ENCODE assay signal across 8 mouse cellular contexts in genomic region chr4:40757157-40757779, GRCm38 (mm10). TPM values are rescaled to one million over a fixed set of nuclear protein-coding genes. Genes with fewer than 3 reads are reported as not detected.
A peak's percentile ranks its signal among the peaks of the same experiment; 100 is the strongest.
DNase-seq lines count a peak whose midpoint lies in the region; ATAC-seq and TF ChIP-seq lines count a peak whose summit lies in the region.

No protein-coding gene starts in this region.

- in situ Hi-C loops in Patski (cut with MboI; ENCODE audit: low pct_unique_long_range_greater_than_20kb): no loop called here

- no peak for DNase-seq in layer of hippocampus, adult 2 months (ENCODE audit: low spot score in 2 of 2)
- no peak for DNase-seq in layer of hippocampus, postnatal 25 days (ENCODE audit: extremely low spot score in 1 of 2, low spot score in 1 of 2)
- no peak for DNase-seq in Patski (ENCODE audit: low read depth, low spot score)
- DNase-seq in liver, adult 2 months (ENCODE audit: extremely low read depth, low read depth, low spot score): peak; percentile 85
- peak; percentile 56 for DNase-seq in splenic B cell, adult 2 months (ENCODE audit: low read depth, low spot score)
- DNase-seq in layer of hippocampus, postnatal 14 days (ENCODE audit: low spot score in 2 of 2): no peak
- DNase-seq in adrenal gland, postnatal 25 days: no peak

- 1% methylated on average over 31 of the region's 39 CpGs for WGBS in forebrain, embryonic 12.5 days
- WGBS in liver, adult 2 months: under 1% methylated on average over 39 of the region's 39 CpGs

- H3K79me2 ChIP-seq in liver, adult 2 months (ENCODE audit: control insufficient read depth, insufficient read depth, low read length): no peaks in the 10 kb centered on the region; the same call in 1 of the 2 replicates

- H3K27ac ChIP-seq in layer of hippocampus, adult 2 months: peak overlapping the region; percentile 86
- H3K27ac ChIP-seq in forebrain, embryonic 12.5 days: peak overlapping the region; percentile 46; the same call in 1 of the 2 replicates
- H3K27ac ChIP-seq in liver, adult 2 months (replicated peaks; ENCODE audit: insufficient read depth, low read depth, low read length): peak overlapping the region; percentile 80

- peak overlapping the region; percentile 86 for H3K9ac ChIP-seq in forebrain, embryonic 12.5 days
- peak overlapping the region; percentile 97 for H3K9ac ChIP-seq in liver, adult 2 months (ENCODE audit: low read depth, low read length)

- ATAC-seq in Patski: peak; percentile 41
- peak; percentile 74 for ATAC-seq in forebrain, embryonic 12.5 days (ENCODE audit: low FRiP score)

- H3K27me3 ChIP-seq in Patski: peaks cover 3% of the 10 kb centered on the region
- peaks cover 17% of the 10 kb centered on the region for H3K27me3 ChIP-seq in forebrain, embryonic 12.5 days
- H3K27me3 ChIP-seq in liver, adult 2 months (ENCODE audit: control insufficient read depth, insufficient read depth, low read length): no peaks in the 10 kb centered on the region
- H3K27me3 ChIP-seq in splenic B cell, adult 2 months (ENCODE audit: control insufficient read depth, insufficient read depth, low read length, poor library complexity, severe bottlenecking): no peaks in the 10 kb centered on the region

- peaks cover 35% of the 10 kb centered on the region for H3K36me3 ChIP-seq in forebrain, embryonic 12.5 days (replicated peaks)
- peaks cover 27% of the 10 kb centered on the region for H3K36me3 ChIP-seq in liver, adult 2 months (ENCODE audit: control insufficient read depth, insufficient read depth, low read length)
- H3K36me3 ChIP-seq in splenic B cell, adult 2 months (ENCODE audit: control insufficient read depth, insufficient read depth, low read length, poor library complexity, severe bottlenecking): peaks cover 18% of the 10 kb centered on the region

- H3K9me3 ChIP-seq in forebrain, embryonic 12.5 days: no peaks in the 10 kb centered on the region

- H3K4me2 ChIP-seq in forebrain, embryonic 12.5 days: peak overlapping the region; percentile 79

- POLR2A ChIA-PET in Patski (lab: Charles Lee): no interaction called here

- no peak for TF ChIP-seq POLR2A in liver, adult 2 months (IDR thresholded peaks at IDR 0.05; ENCODE audit: extremely low read depth, insufficient read depth, low read length)

- H3K4me3 ChIP-seq in layer of hippocampus, adult 2 months: peak overlapping the region; percentile 75
- peak overlapping the region; percentile 97 for H3K4me3 ChIP-seq in forebrain, embryonic 12.5 days (replicated peaks)
- peak overlapping the region; percentile 96 for H3K4me3 ChIP-seq in liver, adult 2 months (ENCODE audit: insufficient read depth, low read depth, low read length)

- H3K4me1 ChIP-seq in forebrain, embryonic 12.5 days: peaks cover 6% of the 10 kb centered on the region
- no peaks in the 10 kb centered on the region for H3K4me1 ChIP-seq in liver, adult 2 months (ENCODE audit: control insufficient read depth, insufficient read depth, low read length)

- CTCF ChIA-PET in Patski (lab: Charles Lee): interaction anchor here (0.8 to 1.4 kb wide), 2 partner anchors 15 to 28 kb away, joined by 3 read pairs; no protein-coding TSS in a partner anchor

- no peak for TF ChIP-seq CTCF in layer of hippocampus, adult 2 months (conservative IDR thresholded peaks at IDR 0.05)
- no peak for TF ChIP-seq CTCF in Patski (IDR thresholded peaks at IDR 0.05)
- TF ChIP-seq CTCF in liver, adult 2 months (IDR thresholded peaks at IDR 0.05; ENCODE audit: low read depth, low read length): no peak

RNA-seq across cellular contexts. Expression of gene Smu1, which starts 0.5 kb away (rescaled TPM):
- total RNA-seq in layer of hippocampus, adult 2 months (2021): 10 to 100 TPM; 51.4 to 52.3 TPM
- total RNA-seq in layer of hippocampus, postnatal 25 days (2021): 10 to 100 TPM; 45.3 to 52.6 TPM
- 56.5 TPM for polyA plus RNA-seq in Patski (2021)
- 155 and 157 TPM in 2 replicates for polyA plus RNA-seq in forebrain, embryonic 12.5 days (2016; fragmentation: Nextera tagmentation; extraction: Ambion mirVana)
- total RNA-seq in liver, adult 2 months (2014; rRNA removed): 53.0 and 58.3 TPM in 2 replicates
- 16.2 TPM in 2 replicates for polyA plus RNA-seq in liver, adult 2 months (2012; rRNA removed)
- total RNA-seq in layer of hippocampus, postnatal 14 days (2021): 10 to 100 TPM; 42.4 to 44.2 TPM
- total RNA-seq in adrenal gland, postnatal 25 days (2021): 58.9 and 66.4 TPM in 2 replicates

RNA-seq across cellular contexts. Expression of gene Dnaja1, which starts 35.3 kb away (rescaled TPM):
- 100 to 1,000 TPM; 282 to 312 TPM for total RNA-seq in layer of hippocampus, adult 2 months (2021)
- 100 to 1,000 TPM; 314 to 349 TPM for total RNA-seq in layer of hippocampus, postnatal 25 days (2021)
- 162 TPM for polyA plus RNA-seq in Patski (2021)
- 669 and 704 TPM in 2 replicates for polyA plus RNA-seq in forebrain, embryonic 12.5 days (2016; fragmentation: Nextera tagmentation; extraction: Ambion mirVana)
- total RNA-seq in liver, adult 2 months (2014; rRNA removed): 85.2 and 135 TPM in 2 replicates
- polyA plus RNA-seq in liver, adult 2 months (2012; rRNA removed): 9.1 and 11.5 TPM in 2 replicates
- 100 to 1,000 TPM; 326 to 370 TPM for total RNA-seq in layer of hippocampus, postnatal 14 days (2021)
- total RNA-seq in adrenal gland, postnatal 25 days (2021): 235 and 424 TPM in 2 replicates

RNA-seq across cellular contexts. Expression of gene Aptx, which starts 54.3 kb away (rescaled TPM):
- 10 to 100 TPM; 26.8 to 29.0 TPM for total RNA-seq in layer of hippocampus, adult 2 months (2021)
- 10 to 100 TPM; 24.2 to 24.7 TPM for total RNA-seq in layer of hippocampus, postnatal 25 days (2021)
- polyA plus RNA-seq in Patski (2021): 23.1 TPM
- 46.9 and 47.3 TPM in 2 replicates for polyA plus RNA-seq in forebrain, embryonic 12.5 days (2016; fragmentation: Nextera tagmentation; extraction: Ambion mirVana)
- 6.2 and 7.2 TPM in 2 replicates for total RNA-seq in liver, adult 2 months (2014; rRNA removed)
- polyA plus RNA-seq in liver, adult 2 months (2012; rRNA removed): 3.4 and 4.8 TPM in 2 replicates
- 10 to 100 TPM; 23.6 to 26.7 TPM for total RNA-seq in layer of hippocampus, postnatal 14 days (2021)
- total RNA-seq in adrenal gland, postnatal 25 days (2021): 16.3 and 24.9 TPM in 2 replicates

Comparison
In these comparisons a context has a peak if more than half of its experiments do, and no peak if none do; other contexts are left out.
1. DNase-seq: peak in liver, adult 2 months (single experiment) and splenic B cell, adult 2 months (single experiment); none in layer of hippocampus, adult 2 months (0 of 2), layer of hippocampus, postnatal 25 days (0 of 2), Patski (single experiment), layer of hippocampus, postnatal 14 days (0 of 2) and adrenal gland, postnatal 25 days (single experiment).
2. Peak in every context shown above with its lines, with median percentiles within 50 percentile points of each other: H3K27ac ChIP-seq and H3K4me3 ChIP-seq.